Mouse (Mus musculus) kidney, postnatal 4 days (tissue): ENCODE measurements around the gene Pex14.

ENCODE experiments used
- DNase-seq, 2 experiments: peaks; one replicate each; pipeline ENCODE4 v3.0.0; 2021; ENCODE audit warnings: mixed read lengths in 2 of 2

Gene Pex14

DNA sequence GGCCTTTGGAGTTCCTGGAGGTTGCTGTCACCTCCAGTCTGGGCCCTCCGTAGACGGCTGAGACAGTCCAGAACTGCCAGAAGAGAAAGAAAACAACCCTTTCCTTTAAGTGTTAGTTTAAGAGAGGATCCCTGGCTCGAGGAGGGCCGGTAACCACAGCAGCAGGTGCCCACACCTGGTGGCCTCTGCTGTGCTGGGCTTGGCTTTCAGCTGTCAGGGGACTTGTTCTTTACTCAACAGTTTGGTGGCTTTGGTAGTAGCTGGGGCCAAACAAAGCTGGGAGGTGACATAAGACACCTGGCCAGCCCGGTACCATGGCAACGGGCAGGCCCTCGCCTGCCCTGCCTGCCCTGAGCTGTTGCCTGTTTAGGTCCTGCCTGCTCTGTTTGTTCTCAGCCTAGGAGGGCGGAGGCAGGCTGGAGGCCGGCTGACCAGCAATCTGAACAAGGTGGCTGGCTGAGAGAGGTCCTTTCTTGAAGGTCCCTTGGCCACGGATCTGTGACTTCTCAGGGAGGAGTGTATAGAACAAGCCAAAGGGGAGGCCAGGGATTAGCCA is 151.8 kb downstream of the Pex14 start:
- DNase-seq, result peak; percentile 71 to 79

DNA sequence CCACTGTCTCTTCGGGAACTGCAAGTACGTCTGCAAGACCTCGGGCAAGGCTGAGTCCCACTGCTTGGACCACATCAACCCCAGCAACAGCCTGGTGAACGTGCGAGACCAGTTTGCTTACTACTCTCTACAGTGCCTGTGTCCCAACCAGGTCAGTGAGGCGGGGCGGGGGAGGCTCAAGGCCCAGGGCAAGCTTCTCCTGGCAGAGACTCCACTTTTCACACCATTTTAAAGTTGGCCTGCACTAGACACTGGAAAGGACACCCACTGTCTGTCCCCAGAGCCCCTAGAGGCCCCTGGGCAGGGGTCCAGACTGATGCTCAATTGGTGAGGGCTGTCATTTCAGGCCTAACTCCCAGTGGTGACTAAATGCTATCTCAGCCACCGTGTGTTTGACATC is 153.6 kb downstream of the Pex14 start:
- no peak for DNase-seq

DNA sequence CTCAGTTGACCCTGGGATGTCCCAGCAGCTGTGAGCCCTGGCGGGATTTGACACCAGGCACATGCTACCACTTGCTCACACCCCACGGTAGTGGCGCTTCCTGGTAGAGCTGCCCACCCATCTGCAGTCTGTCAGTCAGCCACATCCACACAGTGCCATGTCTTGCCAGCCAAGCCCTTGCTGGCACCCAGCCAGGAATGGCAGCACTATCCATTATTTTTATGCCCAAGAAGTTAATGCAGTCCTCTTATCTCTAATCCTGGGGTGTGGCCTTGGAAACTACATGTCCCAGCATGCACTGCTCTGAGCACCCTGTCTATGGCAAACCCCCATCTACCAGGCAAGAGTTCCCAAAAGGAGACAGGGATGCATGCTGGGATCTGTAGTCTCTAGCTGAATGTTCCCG is 154.2 kb downstream of the Pex14 start:
- DNase-seq, result peak in 1 of 2 experiments; percentile 31

DNA sequence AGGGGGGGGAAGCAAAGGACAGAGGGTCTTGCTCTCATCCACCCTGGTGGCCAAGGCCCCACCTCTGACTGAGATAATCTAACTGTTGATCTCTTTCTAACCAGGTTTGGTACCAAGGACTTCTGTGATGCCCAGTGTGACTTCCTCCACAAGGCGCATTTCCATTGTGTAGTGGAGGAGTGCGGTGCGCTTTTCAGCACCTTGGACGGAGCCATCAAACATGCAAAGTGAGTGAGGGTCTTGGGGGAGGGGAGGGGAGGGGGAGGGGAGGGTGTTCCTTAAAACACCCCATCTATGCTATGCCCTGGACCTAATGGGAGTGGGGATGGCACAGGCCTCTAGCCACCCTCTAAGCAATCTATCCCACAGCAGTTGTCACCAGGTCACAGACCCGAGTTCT is 156.6 kb downstream of the Pex14 start:
- DNase-seq, result no peak

DNA sequence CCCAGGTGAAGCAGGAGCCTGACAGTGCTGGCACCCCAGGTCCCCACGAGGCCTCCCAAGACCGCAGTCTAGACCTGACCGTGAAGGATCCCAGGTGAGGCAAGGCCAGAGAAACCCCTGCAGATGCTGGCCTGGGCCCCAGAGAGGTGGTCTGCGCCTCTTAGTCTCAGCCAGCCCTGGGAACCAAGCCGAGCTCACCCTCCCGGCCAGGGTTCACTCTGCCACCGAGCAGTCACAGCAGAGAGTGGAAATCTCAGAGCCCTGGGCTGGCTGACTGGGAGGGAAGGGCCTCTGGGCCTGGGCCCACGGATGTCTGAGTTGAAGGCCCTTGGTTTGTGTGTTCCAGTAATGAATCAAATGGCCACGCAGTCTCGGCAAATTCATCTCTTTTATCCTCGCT is 158.4 kb downstream of the Pex14 start:
- no peak for DNase-seq

DNA sequence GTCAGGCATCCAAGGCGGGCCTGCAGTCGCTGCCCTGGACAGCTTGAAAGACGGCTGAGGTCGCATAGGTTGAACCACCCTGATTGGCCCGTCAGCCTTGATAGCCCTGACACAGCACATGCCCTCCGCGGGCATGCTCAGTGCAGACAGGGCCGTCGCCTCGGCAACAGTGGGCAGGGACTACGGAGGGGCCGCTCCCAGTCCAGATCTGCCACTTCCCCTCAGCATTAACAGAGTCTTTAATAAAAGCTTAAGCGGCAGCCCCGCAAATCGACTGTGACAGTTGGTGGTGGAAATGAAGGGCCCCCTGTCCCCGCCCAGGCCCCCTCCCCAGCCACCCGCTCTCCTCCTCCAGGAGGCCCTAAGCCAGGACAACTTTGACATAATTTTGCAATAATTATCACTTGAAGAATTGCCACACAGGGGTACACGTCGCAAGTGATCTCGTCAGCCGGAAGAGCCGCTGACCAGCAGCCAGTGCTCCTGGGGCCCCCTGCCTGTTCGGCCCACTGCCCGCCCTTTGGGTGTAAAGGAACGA is 158.9 kb downstream of the Pex14 start:
- peak; percentile 86 to 91 for DNase-seq

GRCm38 (mm10) chr4:148938546-148938945 is 161.1 kb downstream of the Pex14 start:
- DNase-seq, result no peak

DNA sequence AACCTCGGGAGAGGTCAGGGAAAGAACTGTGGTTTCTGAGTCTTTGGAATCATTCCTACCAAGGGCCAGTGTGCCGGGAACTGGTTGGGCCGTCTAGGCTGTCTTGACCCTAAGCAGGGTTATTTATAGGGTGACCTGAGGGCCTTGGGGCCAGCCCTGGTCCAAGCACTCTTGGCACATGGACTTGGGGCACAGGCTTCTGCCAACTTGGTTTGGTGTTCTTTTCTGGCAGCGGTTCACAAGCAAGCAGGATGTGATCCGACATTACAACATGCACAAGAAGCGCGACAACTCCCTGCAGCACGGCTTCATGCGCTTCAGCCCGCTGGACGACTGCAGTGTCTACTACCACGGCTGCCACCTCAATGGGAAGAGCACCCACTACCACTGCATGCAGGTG is 162.9 kb downstream of the Pex14 start:
- DNase-seq, result no peak

DNA sequence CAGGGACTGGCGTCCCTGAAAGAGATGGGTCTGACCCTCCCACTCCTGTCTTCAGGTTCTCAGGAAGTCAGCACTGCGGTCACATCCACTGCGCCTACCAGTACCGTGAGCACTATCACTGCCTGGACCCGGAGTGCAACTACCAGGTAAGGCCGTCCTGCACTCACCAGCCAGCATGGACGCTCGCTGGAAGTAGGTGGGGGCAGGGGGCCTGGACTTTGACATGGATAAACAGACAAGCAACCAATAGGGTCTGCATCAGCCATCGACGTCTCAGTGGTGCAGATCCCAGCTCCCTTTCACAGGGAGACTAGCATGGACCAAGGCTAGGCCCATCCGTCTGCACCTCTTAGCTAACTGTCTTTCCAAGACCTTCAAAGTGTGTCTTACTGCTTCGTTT is 163.6 kb downstream of the Pex14 start:
- DNase-seq, result no peak

- peak; percentile 63 to 66 for DNase-seq
Observed at GRCm38 (mm10) chr4:148935211-148935610, 164.5 kb downstream of the Pex14 start.

DNA sequence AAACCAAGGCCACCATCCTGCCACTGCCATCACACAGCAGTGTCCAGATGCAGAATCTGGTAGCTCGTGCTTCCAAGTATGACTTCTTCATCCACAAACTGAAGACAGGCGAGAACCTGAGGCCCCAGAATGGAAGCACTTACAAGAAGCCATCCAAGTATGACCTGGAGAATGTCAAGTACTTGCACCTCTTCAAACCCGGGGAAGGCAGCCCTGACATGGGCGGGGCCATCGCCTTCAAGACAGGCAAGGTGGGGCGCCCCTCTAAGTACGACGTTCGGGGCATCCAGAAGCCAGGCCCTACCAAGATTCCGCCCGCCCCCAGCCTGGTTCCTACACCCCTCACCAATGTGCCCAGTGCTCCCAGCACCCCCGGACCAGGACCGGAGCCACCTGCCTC is 166.6 kb downstream of the Pex14 start:
- no peak for DNase-seq

DNA sequence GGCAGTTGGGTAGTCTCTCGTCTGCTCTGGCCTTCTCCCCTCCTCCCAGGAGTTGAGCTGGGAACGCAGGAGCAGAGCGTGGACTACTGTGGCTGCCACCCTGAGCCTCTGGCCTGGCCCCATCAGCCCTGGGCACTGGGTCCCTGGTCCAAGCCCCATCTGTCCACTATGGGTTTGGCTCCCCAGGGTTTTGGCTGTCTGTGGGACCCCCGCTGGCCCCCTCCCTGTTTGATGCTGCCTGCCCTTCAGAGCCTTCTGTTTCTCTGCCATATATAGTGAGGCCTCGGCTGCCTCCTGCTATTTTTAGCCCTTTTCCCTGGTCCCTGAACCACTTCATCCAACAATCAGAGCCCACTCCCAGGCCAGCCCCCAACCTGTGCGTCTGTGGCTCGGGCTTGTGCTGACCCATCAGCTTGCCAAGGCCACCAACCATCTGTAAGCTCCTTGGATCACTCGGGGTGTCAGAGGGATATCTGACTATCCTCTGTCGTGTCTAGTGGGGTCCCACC is 168.9 kb downstream of the Pex14 start:
- no peak for DNase-seq

- no peak for DNase-seq
Observed at GRCm38 (mm10) chr4:148928876-148929275, 170.8 kb downstream of the Pex14 start.

- DNase-seq, result no peak
Observed at GRCm38 (mm10) chr4:148928316-148928715, 171.4 kb downstream of the Pex14 start.

GRCm38 (mm10) chr4:148926459-148926858 is 173.2 kb downstream of the Pex14 start:
- no peak for DNase-seq

DNA sequence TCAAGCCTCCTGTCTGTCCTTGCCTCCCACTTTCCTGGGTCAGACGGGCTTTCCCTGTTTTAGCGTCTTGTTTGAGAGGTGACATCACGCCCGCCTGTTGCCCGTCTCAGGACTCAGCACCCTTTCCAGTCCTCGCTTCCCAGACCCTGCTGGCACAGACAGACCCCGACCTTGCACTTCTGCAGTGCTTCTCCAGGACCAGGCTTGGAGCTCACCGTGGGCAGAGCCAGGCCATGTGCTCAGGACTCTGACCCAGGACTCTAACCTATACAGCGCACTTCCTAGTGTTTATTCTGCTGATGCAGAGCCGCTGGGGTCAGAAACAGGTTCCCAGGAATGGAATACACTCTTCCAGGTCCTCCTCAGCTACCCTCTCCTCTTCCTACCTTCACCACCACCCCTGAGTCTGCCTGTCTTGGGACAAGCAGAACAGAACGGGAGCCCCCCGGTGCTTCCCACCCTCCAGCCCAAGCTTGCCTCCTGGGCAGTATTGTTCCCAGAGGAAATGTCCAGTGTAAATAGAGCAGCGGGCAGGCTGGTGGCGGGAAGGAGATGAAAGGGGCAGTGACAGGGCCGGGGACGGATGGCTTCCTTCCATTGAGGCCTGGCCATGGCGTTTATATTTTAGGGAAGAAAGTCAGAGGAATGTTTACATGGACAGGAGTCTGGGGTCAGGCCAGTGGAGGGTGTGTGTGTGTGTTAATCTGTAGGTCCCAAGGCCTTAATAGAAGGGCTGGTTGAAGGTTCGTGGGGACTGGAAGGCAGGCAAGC is 173.9 kb downstream of the Pex14 start:
- DNase-seq, result peak; percentile 47 to 70

DNA sequence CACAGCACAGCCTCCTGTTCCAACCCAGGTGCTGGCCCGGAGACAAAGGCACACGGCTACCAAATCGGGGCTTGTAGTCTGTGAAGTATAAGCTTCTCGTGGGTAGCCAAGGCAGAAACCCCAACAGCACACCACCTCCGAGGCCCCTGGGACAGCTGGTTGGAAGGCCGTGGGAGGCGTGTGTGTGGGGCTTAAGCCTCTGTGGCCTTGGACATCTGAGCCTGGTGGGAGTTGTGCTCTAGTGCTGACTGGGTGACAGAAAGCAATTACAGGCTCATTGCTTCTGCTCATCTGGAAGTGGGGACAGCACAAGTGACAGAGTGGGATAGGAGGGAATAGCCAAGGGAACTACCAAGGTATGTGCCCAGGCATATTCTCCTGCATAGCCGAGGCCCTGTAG is 175.7 kb downstream of the Pex14 start:
- peak in 1 of 2 experiments; percentile 70 for DNase-seq

DNA sequence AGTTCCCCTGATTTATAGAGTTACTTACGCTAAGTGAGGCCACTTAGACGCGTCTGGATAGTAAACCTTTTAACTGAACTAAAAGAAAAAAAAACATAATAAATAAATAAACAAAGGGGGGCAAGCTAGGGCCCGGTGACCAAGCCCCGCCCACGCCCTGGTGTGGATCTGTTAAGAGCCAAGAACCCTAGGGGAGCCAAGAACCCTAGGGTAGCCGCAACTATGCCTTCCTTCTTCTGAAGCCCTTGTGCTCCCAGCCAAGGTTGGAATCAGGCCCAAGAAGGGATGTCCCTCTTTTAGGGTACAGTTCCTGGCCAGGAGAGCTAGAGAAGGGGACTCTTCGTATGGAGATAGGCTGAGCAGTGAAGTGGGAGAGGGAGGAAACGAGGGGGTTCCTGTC is 176.3 kb downstream of the Pex14 start:
- no peak for DNase-seq

GRCm38 (mm10) chr4:148922221-148922700 is 177.4 kb downstream of the Pex14 start:
- peak; percentile 63 to 72 for DNase-seq

GRCm38 (mm10) chr4:148920610-148921009 is 179.1 kb downstream of the Pex14 start:
- peak in 1 of 2 experiments; percentile 39 for DNase-seq

DNA sequence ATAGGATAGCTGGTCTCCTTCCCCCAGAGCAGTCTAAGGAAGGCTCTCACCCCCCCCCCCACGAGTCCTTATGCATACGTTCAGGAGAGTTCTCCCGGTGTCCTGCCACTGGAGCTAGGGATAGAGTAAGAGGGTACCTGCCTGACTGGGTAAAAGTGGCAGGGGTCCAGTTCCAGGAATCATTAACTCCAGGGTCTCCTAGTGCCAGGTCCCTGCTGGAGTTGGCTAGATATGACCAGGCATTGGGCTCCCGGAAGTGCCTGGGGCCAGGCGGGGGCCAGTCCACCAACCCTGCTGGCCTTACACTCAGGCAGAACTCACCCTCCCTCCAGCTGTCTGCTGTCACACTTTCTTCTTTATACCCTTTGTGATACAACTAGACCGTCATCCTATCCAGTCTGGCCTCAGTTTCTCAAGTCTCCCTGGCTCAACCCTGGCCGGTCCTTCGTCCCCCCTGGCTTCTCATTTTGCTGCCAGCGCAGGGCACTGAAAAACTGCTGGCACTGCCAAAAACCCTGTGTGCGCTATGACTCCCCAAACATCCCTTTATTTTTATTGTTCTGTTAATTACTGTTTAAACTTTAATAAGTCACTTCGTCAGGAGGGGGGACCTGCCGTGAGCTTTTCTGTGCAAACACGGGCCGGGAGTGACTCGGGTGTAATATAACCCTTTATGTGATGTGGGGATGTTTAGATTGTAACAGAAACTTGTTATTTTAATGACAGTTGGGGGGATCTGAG is 180.8 kb downstream of the Pex14 start:
- peak; percentile 62 to 72 for DNase-seq

- DNase-seq, result no peak
Observed at GRCm38 (mm10) chr4:148915849-148916248, 183.8 kb downstream of the Pex14 start.
